Mouse (Mus musculus) mature B cell (primary cell): ENCODE results near the gene Cdc6.
"Not testable (repeated sequence)": the region's sequence is repeated elsewhere in the genome, so short reads cannot be mapped to it uniquely, and the experiment has no call there.

ENCODE experiments used
- in situ Hi-C: fragments of 300-500 bp; cut with MboI; formaldehyde crosslinking; loops from 2 replicates; pipeline ENCODE4 v1.14.3; 2019

Cdc6 gene

DNA sequence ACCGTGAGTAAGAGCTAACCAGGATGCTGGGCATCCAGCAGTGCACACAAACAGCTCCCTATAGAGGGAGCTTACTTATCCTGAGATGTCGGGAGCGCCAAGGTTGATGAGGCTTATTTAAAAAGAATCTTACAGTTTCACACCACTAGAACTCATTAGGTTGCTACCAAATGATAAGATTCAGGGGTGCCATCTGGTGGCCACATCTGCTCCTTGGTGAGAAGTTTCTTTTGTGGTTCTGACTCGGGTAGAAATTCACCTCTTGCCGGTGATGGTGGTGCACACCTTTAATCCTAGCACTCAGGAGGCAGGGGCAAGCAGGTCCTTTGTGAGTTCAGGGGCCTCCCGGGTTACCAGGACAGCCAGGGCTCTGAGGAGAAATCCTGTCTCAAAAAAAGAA lies 2.1 kb downstream of the Cdc6 start:
- in situ Hi-C loops: loop anchor here (5.0 kb wide), 1 partner anchor 47 kb away; the partner anchor contains the start of gene Wipf2

DNA sequence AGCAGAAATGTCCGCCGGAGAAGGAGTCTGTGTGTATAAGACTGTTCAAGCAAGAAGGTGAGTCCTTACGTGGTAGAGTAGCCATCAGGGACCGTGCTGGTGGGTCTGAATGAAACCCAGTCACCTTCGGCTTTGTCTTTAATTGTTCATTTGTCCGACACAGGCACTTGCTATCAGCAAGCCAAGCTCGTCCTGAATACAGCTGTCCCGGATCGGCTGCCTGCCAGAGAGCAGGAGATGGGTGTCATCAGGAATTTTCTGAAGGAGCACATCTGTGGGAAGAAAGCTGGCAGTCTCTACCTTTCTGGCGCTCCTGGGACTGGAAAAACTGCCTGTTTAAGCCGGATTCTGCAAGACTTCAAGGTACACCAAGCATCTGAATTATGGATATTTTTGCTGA lies 2.8 kb downstream of the Cdc6 start:
- in situ Hi-C loops: loop anchor here (5.0 kb wide), 1 partner anchor 48 kb away; the partner anchor contains the start of gene Wipf2

DNA sequence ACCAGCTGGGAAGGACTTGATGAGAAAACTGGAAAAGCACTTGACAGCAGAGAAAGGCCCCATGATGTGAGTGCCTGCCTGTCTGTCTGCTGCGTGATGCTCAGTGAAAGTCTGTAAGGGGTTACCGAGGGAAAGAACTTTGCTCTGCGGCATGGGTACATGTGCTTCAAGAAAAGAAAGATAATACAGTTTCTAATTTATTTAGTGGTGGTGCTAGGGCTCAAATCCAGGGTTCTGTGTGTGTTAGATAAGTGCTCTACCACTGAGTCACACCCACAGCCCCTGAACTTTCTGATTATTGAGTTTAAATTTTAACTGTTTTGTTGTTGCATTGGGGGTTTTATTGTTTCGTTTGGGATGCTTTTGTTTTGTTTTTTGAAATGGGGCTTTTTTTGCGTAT lies 3.9 kb downstream of the Cdc6 start:
- in situ Hi-C loops: loop anchor here (5.0 kb wide), 1 partner anchor 49 kb away; the partner anchor contains the start of gene Wipf2

DNA sequence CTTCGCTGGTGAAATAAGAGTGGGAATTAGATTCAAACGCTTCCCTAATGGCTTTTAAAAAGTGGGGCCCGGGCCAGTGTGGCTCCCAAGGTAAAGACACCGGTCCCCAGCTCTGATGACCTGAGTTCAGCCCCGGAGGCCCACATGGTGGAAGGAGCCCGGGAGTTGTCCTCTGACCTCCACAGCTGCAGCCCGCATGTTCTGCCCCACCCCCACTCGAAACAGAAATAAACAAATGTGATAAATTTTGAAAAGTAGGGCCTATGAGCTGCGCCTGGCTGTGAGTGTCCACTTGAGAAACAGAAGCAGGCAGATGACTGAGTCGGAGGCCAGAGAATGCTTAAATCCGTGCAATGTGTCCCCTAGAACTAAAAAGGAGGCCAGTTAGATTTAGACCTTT lies 6.6 kb downstream of the Cdc6 start:
- in situ Hi-C loops: loop anchor here (5.0 kb wide), 1 partner anchor 52 kb away; the partner anchor contains the start of gene Wipf2

DNA sequence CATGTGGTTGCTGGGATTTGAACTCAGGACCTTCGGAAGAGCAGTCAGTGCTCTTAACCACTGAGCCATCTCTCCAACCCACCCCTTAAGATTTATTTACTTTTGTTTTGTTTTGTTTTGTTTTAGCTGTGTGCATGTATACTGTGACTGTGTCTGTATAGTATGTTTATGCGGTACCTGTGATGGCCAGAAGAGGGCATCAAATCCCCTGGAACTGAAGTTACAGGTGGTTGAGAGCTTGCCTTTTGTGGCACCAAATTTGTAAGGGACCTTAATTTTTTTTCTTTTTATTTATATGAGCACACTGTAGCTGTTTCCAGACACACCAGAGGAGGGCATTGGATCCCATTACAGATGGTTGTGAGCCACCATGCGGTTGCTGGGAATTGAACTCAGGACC lies 8.8 kb downstream of the Cdc6 start:
- in situ Hi-C loops: not testable (repeated sequence)

DNA sequence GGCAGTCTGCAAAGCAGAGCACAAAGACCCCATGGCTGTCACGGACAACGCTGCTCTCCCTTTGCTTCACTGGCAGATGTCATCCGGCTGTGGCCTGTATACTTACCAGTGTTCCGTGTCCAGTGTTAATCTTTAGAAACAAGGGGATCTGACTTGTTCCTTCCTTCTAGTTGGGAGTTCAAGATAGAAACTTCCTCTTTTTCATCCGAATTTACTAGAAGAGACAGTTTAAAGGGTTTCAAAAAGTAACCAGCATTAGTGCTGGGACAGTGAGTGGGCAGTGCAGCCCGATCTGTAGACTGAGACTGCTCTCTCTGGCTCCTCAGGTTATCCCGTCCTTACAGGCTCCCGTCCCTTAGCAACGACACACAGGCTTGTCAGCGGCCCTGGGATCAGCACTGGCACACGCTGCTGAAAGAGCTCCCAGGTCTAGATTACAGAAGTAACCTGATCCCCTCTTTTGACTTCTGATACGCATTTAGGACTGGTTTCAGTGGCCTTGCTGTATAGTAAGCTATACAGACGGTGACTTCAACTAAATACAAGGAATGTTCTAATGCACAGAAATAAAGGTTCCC lies 9.9 kb downstream of the Cdc6 start:
- in situ Hi-C loops: no loop called here

DNA sequence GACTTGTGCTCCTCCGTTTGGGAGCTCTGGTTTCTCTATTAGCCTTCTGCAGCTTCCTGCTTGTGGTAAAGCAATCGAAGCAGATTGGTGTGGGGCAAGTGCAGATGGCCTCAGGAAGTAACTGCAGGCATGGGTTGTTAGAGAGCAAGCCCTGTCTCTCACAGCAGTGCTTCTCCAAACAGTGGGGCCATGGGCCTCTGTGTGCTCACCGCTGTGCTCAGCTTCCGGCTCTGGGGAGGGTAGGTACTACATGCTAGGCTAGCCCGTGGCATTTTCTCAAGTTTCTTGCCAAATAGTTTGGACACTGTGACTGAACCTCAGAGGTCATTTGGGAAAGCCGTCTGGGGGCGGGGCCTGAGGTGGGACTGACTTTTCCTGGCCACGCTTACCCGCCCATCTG lies 10.6 kb downstream of the Cdc6 start:
- in situ Hi-C loops: no loop called here

DNA sequence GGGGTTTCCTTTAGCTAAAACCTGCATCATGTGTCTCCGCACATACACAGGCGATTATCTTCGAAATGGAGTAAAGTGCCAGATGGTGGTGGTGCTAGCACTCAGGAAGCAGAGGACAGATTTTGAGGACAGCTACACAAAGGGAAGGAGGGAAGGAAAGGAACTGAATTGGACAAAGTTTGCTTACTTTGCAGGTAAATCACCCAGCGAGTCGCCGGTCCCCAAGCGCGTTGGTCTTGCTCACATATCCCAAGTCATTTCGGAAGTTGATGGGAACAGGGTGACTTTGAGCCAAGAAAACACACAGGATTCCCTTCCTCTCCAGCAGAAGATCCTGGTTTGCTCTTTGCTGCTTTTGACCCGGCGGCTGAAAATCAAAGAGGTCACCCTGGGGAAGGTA lies 11.4 kb downstream of the Cdc6 start:
- in situ Hi-C loops: no loop called here

DNA sequence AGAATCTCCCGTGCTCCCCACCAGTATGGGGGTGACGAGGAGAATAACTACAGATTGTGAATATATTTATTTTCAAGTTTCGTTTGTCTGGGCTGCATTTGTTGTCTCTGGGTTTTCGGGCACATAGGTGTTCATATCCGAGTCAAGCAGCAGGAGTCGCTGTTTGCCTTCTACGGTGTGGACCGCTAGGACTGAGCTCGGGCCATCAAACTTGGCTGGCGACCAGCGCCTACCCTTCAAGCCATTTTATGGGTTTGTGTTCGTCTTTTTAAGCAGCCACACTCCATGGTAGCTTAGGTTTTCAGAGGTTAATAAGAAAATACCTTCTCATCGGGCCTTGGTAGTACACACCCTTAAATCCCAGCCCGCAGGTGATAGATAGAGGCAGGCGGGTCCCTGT lies 14.2 kb downstream of the Cdc6 start:
- in situ Hi-C loops: loop anchor here (10.0 kb wide), 1 partner anchor 193 kb away; no protein-coding TSS in a partner anchor

DNA sequence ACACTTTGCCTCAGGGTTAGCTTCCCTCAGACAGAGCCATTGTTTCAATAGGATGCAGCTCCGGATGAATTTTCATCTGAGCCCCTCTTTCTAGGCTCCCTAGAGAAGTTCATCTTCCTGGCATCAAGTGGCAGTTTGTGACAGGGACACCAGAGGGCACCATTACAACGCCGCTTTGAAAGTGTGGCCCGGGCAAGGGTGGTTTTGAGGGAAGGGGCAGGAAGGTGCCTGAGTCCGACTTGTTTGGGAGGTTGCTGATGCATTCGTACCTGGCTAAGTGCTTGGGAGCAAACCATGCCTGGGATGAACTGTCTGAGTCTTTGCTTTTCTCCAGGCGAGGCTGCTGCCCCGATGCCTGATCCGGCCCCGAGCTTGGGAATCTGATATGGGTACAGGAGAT lies 14.7 kb downstream of the Cdc6 start:
- in situ Hi-C loops: loop anchor here (10.0 kb wide), 1 partner anchor 192 kb away; no protein-coding TSS in a partner anchor

DNA sequence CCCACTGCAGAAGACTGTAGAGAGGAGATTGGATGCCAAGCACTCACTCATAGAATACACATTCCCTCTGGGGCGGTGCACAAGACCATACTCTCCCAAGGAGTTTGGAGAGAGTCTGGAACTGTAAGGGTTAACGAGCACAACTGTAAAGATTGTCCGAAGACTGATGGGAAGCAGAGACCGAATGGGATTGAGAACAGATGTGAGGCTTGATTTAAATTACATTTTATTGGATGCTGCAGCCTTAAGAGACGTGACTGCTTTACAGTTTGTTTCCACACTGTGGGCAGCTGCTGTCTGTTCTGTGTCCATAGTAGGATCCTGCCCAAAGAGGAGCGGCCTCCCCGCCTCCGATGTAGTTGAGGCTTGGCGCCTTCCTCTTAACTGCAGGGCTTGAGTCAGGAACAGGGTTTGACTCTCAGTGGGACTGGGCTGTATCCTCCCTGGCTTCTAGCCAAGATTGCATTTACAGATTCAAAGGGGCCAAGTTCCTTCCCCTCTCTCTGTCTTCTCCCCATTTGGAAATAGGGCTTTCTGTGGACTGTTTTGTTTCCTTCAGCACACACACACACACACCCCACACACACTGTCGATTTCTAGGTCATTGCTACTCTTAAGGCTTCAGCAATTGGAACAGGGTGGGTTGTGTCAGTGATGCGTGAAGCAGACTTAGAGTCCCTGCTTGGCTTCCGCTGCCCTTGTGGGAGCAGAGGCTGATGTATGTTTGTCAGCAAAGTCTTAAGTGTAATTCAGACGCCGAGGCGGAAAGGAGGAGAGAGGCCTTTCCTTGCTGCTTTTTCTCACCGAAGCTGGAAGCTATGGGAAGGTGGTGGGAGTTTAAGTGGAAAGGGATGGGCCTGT lies 15.5 kb downstream of the Cdc6 start:
- in situ Hi-C loops: loop anchor here (10.0 kb wide), 1 partner anchor 192 kb away; no protein-coding TSS in a partner anchor

DNA sequence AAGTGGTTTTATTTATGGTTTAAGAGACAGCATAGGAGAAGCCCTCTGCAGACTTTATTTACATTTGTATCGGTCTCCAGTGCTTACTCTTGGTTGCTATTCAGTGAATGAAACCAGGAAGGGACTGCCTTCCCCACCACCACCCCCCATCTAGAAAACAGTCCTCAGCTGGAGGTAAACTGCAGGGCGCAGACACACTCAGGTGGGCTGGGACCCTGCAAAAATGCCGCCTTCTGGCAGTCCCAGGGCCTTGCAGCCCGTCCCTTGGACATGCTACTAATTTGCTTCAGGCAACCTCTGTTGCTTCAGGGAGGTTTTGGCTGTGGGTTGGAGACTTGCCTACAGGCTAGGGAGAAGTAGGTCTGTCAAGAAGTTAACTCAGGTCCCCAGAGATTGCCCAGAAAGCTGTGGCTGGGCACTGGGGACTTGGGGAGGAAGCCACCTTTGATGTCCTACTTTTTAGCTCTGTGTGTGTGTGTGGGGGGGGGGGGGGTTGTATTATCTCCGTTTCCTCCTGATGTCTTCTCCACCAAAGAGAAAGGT lies 17.1 kb downstream of the Cdc6 start:
- in situ Hi-C loops: loop anchor here (10.0 kb wide), 1 partner anchor 190 kb away; no protein-coding TSS in a partner anchor

DNA sequence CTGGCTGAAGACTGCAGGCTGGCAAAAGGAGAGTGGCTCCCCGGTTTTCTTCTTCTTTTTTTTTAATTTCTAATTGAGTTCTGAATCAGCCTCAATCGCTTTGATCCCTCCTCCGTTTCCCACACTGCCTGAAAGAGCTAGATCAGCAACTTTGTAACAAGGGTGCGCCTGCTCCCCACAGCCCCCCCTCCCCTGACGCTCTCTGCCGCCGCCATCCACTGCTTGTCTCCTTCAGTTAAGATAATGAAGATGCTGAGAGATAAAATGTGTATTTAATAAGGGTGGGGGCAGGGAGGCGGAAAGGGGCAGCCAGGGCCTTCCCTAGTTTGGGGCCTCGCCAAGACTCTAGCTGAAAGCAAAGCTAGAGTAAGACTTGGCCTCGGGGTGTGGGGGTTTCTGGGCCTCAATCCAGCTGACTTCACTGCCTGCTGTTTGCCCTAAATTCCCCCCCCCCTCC lies 17.7 kb downstream of the Cdc6 start:
- in situ Hi-C loops: loop anchor here (10.0 kb wide), 1 partner anchor 190 kb away; no protein-coding TSS in a partner anchor

DNA sequence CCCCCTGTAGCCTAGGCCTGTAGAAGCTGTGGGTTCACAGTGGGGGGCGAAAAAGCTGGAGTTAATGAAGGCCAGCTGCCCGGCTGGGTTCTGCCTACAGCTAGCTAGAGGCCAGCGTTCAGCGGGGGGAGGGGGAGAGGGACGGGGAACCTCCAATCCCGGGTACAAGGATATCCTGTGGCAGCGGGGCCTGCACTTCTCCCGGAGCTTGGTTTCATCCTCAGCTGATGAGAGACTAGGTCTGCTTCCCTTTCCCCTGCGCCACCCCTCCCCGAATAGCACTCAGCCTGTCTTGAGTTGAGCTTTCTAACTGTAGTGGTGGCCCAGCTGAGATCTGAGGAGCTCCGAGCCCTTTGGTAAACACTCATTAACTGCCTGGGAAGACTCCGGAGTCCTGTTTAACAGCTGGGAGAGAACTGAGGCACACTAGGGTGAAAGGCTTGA lies 18.3 kb downstream of the Cdc6 start:
- in situ Hi-C loops: loop anchor here (10.0 kb wide), 1 partner anchor 189 kb away; no protein-coding TSS in a partner anchor

DNA sequence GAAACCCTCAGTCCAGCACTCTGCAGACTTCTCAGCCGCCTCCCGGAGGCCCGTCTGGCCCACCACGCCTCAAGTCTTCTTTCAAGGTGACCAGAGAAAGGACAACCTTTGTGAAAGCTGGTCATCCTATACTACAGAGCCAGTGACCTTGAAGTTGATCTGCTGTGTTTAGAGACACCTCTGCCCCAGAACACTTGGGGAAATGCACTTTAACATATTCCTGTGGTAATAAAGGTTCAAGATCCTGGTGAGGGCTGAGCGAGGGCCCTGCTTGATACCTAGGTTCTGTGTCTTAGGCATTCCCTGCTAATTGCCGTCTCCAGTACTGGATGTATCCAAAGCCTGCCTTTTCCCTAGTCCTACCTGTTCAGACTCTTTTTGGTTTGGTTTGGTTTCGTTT lies 19.0 kb downstream of the Cdc6 start:
- in situ Hi-C loops: loop anchor here (10.0 kb wide), 1 partner anchor 188 kb away; no protein-coding TSS in a partner anchor

DNA sequence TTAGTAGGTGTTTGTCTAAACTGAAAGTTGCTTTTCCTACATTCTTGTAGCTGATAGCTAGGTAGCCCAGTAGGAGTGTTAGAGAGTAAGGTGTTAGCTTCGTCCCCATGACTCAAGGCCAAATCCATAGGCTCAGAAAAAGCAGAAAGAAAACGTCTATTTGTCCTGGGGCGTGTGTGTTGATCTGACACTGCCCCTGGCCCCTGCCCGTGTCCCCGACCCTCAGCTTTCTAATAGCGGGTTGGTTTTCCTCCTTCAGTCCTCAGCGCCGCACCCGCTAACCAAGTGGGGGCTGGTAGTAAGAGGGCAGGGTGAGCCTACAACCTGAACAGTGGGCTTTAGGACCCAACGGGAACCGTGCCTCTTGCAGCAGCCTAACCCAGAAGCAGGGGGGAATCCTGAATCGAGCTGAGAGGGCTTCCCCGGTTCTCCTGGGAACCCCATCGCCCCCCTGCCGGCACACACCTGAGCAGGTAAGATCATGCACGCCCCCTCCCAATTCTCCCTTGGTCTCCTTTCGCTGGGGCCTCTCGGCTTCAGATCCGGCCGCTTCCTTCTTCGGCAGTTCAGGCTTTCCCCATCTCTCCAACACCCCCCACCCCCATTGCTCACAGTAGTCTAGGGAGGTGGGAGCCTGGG lies 20.0 kb downstream of the Cdc6 start, which contains the start of gene Rara:
Rara (plus strand) TSS at position 381 of the 639 bp plus-strand sequence.
- in situ Hi-C loops: loop anchor here (10.0 kb wide), 1 partner anchor 187 kb away; no protein-coding TSS in a partner anchor

DNA sequence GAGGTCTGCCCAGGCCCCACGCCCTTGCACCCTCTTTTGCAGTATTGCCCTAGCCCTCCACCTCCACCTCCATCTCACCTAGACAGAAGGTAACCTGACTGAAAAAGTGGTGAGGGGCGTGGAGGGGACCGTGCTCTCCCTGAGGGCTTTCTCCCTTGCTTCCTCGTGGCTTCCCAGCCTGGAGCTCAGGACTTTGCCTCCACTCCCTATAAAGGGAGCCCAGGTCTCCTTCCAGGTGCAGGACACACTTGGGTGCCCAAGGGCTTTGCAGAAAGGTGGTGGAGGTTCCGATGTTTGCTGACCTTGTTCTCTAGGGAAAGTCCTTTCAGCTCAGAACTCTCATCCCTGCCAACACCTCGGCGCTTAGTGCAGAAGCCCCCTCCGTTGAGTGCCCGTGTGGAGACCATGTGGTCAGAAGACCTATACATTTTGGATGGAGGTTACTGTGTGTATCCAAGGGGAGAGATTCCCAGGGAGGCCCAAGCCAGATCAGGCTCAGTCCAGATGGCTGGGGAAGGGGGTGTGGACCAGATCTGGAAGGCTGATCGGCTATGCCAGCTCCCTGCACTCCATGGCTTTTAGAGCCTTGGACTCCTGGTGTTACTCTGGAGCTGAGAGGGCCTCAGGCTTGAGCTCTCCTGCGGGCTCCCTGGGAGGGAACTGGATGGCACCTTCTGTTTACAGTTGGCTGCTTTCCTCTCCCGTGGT lies 20.7 kb downstream of the Cdc6 start:
- in situ Hi-C loops: loop anchor here (10.0 kb wide), 1 partner anchor 186 kb away; no protein-coding TSS in a partner anchor

DNA sequence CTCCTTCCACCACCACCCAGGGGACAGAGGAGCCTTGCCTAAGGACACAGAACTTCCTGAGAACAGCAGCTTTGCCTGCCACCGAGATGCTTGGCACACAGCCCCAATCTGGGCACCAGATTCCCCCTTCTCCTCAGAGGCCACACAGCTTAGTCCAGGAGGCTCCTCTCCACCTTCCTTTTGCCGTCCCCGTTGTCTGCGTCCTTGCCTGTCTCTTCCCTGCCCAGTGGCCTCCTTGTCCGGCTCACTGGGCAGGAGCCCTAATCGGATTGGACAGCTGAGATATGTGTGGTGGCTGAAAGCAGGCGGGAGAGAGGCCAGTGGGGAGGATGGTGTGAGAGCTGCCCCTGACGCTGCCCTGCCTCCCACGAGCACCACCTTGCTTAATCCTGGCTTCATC lies 21.9 kb downstream of the Cdc6 start:
- in situ Hi-C loops: loop anchor here (10.0 kb wide), 1 partner anchor 185 kb away; no protein-coding TSS in a partner anchor

DNA sequence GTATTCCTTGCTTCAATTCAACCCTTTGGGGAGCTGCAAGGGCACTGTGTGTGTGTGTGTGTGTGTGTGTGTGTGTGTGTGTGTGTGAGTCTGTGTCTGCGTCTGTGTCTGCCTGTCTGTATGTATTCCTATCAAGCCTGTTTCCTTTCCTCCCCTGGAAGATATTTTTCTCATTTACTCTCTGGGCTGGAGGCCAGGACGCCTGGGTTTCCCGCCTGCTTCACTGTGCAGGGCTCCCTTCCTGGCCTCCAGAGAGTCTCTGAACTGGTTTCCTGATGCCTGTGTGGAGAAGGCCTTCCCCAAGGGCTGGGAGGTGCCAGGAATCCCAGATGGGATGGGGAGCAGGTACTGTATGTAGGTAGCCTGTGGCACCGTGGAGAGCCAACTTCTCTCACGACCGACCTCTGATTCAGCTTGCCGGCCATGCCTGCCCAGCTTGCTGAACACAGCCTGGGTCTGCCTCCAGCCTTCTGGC lies 22.6 kb downstream of the Cdc6 start:
- in situ Hi-C loops: no loop called here

DNA sequence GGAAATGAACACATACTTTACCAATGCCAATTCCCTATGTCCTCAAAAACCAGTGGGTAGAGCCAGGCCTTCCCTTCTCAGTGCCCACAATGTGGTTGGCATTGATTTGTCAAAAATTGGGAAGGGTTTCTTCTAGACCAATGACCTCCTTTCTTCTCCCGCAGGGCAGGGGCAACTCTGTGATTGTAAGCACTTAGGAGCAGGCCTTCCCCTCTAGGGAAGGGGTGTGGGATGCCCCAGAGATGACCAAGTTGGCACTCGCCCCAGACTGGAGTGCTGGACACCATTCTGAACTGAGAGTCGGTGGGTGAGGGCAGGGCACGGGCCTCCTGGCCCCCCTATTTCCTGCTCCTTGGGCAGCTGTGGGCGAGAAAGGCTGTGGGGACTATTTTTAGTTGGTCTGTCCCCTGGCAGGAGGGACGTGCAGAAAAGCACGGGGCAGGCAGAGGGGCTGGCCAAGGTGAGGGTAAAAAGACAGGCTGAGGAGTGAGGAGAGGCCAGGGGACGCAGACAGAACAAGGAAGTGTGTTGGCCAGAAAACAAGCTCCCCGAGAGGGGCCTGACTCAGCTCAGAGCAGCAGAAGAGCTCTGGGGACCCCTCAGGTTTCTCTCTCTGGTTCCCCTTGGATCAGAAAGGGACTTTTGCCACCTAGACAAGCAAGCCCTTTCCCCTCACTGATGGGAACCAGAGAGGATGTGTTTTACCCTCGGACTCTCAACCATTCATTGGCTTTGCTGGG lies 23.3 kb downstream of the Cdc6 start:
- in situ Hi-C loops: no loop called here
